Mouse (Mus musculus): ENCODE results near the gene AW549877.
A peak's percentile ranks its signal among the peaks of the same experiment; 100 is the strongest.

The AW549877 gene

GRCm38 (mm10) chr15:3984876-3985275, 10.7 kb downstream of the AW549877 start:
- no peak for DNase-seq (ENCODE audit: low spot score in 2 of 2)

- DNase-seq (ENCODE audit: low spot score in 2 of 2) = no peak
Observed at GRCm38 (mm10) chr15:3982732-3983131, 12.8 kb downstream of the AW549877 start.

- DNase-seq (ENCODE audit: low spot score in 2 of 2) = no peak
Observed at GRCm38 (mm10) chr15:3979871-3980270, 15.7 kb downstream of the AW549877 start.

GRCm38 (mm10) chr15:3979061-3979848, 16.3 kb downstream of the AW549877 start, which contains the start of gene Fbxo4:
Fbxo4 (minus strand) TSS chr15:3979573.
- DNase-seq (ENCODE audit: low spot score in 2 of 2) = peak; percentile 70 to 81

DNA sequence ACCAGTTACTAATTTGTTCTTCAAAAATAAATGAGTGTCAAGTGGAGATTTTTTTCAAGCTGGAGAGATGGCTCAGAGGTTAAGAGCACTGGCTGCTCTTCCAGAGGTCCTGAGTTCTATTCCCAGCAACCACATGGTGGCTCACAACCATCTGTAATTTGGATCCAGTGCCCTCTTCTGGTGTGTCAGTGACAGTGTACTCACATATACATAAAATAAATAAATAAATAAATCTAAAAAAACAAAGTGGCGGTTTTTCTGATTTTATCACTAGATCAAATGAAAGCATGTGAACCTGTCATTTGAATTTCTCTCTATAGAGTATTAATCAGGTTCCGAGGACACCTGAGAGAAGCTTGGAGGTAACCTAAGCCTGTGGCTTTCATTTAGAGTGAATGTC, 17.3 kb downstream of the AW549877 start:
- no peak for DNase-seq (ENCODE audit: low spot score in 2 of 2)

- DNase-seq (ENCODE audit: low spot score in 2 of 2) = no peak
Observed at GRCm38 (mm10) chr15:3973300-3973699, 22.2 kb downstream of the AW549877 start.

- DNase-seq (ENCODE audit: low spot score in 2 of 2) = no peak
Observed at GRCm38 (mm10) chr15:3970193-3970592, 25.4 kb downstream of the AW549877 start.

- no peak for DNase-seq (ENCODE audit: low spot score in 2 of 2)
Observed at GRCm38 (mm10) chr15:3969743-3970142, 25.8 kb downstream of the AW549877 start.

DNA sequence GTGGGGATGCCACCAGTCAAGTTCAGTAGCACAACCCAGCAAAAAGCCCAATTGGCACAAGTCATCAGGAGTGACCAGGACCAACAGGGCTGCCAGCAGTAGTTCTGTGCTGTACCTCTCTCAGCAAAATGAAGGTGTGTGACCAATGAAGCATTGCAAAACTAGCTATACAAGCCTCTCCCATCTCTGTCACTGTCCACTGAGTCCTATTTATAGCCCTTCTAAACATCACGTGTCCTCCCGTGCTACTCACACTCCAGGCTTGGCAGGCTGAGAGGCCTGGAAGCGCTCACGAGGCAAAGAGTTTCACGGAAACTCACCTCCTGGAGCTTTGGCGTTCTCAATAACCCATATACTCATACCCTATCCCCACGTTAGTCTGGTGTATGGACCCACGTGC, 33.3 kb downstream of the AW549877 start:
- no peak for DNase-seq (ENCODE audit: low spot score in 2 of 2)

DNA sequence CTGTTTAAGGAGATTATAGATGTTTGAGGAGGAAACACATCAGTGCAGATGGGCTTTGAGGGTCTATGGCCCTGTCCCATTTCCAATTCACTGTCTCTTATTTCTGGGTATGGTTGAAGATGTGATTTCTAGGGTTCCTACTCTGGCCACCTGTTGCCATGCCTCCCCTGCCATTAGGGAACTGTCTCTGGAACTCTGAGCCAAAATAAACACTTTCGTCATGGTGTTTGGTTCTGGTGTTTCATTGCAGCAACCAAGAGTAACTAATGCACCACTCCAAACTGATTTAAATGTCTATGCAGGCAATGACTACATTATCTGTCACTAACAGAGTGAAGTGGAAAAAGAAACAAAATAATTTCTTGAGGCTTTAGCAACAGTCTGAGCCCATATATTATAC, 35.5 kb downstream of the AW549877 start:
- DNase-seq (ENCODE audit: low spot score in 2 of 2) = no peak

GRCm38 (mm10) chr15:3957982-3958381, 37.6 kb downstream of the AW549877 start:
- peak; percentile 67 to 76 for DNase-seq (ENCODE audit: low spot score in 2 of 2)

- no peak for DNase-seq (ENCODE audit: low spot score in 2 of 2)
Observed at GRCm38 (mm10) chr15:3954971-3955370, 40.6 kb downstream of the AW549877 start.

- no peak for DNase-seq (ENCODE audit: low spot score in 2 of 2)
Observed at GRCm38 (mm10) chr15:3938132-3938531, 57.4 kb downstream of the AW549877 start.

- no peak for DNase-seq (ENCODE audit: low spot score in 2 of 2)
Observed at GRCm38 (mm10) chr15:3936056-3936455, 59.5 kb downstream of the AW549877 start.

DNA sequence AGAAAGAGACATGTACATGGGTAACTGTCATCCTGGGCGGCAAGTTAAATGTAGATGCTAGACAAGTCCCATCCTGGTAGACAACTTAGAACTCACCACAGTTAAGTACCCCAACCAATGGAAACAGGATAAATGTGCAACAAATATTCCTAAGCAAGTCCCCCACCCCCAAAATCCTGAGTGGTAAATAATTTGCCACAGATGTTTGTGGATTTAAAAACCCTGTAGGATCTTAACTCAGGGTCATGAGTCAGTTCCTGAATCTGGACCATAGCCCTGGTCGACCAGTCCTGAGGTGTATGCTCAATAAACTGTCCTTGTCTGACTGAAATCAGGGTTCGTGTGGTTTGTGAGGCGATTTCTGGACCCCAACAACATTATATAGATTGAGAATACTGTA, 62.1 kb downstream of the AW549877 start:
- DNase-seq (ENCODE audit: low spot score in 2 of 2) = no peak

All from right cerebral cortex, adult 2 months (tissue).